Mouse (Mus musculus) inflammation-experienced regulatory T-cells, adult 6 months (primary cell): ENCODE measurements around the gene Ubp1. TPM values are rescaled to one million over a fixed set of nuclear protein-coding genes. Genes with fewer than 3 reads are reported as not detected.

Source experiments
- ATAC-seq: one replicate; pipeline ENCODE4 v1.8.0; 2017
- polyA plus RNA-seq, 3 experiments: library from polyadenylated mRNA; unstranded; fragments of 100-300 nt; shearing (Covaris generic); gene quantifications; one replicate each; pipeline ENCODE4 v1.2.1; 2017

Gene Ubp1
- polyA plus RNA-seq, 3 experiments from 2014 or later: 25.4 to 48.0 (median 40.3) TPM

DNA sequence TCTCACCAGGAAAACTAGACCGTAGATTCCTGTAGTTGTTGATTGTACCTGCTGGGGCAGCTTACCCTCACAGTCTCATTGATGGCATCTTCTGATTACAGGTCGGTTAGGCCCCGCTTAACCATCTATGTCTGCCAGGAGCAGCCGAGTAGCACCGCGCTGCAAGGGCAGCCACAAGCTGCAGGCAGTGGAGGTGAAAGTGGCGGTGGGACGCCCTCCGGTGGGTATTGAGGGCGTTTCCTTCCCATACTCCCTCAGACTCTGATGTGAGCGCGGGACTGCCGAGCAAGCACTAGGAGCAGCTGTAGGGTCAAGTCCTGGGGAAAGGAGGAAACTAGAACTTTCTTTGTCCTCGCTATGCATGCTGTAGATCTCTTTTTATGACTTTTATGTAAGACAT, 39.3 kb downstream of the Ubp1 start:
- no peak for ATAC-seq

DNA sequence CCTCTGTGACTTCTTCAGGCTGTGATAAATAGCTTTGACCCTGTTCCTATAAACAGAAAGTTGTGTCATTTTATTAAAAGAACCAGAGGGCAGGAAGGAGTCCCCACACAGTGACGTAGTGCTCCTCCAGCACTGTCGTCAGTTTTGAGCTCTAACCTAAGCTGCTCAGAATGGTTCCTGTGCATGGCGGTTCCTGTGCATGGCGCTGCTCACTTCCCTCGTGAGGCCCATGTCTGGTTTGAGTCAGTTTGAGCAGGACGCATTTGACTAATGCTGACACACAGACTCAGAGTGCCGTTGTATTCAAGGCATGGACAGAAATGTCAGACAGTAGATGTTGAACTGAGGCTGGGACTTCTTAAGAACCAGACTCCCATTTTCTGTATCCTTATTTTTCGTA, 40.9 kb downstream of the Ubp1 start:
- no peak for ATAC-seq

DNA sequence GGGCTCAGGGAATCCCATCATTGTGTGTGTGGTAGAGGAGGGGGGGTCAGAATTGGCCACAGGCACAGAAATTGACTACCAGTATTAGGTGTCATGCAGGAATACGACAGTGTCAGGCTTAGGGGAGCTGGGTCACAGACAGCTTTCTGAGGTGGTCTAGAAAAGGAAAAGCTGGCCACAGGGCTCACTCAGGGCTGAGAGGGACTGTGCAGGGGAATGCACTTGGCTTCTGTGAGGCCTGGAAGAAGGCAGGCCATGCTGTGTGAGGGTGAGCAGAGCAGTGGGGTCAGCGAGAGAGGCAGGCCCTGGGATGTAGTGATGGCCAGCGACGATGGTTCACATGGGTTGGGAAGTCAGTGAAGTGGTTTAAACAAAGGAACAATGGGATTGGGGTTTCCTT, 43.1 kb downstream of the Ubp1 start:
- no peak for ATAC-seq

DNA sequence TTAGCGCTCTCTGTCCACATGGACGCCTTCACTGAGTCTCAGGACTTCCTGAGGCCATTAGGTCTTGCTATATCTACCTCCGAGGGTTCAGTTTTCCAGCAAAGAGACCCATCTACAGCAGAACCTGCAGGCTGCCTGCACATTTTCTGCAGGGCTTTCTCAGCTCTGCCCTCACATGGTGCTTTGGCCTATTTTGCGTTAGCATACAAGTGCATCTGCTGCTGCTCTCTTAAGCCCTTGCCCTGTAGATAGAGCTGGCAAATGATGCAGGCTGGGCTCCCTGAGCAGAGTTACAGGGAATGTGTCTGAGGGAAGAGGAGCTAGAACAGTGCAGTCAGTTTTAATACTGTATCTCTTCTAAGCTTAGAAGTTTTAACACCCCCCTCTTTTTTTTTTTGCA, 44.2 kb downstream of the Ubp1 start:
- ATAC-seq: no peak

DNA sequence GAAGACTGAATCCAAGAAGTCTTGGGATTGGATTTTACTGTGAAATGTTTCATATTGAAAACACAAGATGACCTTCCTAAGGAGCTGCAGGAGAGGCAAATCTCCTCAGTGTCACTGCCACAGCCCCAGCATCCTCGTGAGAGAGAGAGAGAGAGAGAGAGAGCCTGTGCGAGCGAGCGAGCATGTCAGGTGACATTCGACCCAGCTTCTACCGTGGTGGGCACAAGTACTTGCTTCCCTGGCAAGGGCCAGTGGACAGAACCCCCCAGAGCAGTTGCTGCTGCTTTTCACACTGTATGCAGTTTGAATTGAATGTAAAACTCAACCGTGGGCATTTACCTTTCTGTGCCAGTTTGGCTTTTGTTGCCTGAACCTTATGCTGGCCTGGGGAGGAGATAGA, 44.7 kb downstream of the Ubp1 start:
- ATAC-seq: no peak

DNA sequence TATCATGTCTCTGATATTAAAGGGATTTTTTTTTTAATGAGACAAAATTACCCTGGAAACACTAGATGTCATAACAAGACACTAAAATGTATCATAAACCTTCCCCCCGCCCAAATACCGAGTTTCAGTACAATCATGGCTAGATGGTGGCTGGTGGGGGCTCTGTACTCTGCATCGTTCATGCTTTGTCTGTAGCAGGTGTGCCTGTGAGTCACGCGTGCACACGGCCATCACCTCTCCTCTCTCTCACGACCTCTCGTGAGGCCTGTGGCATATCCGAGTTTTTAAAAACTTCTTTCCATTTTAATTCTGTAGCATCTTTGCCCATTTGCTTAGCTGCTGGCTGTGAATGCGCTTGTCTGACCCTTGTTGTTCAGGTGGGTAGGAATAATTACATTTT, 45.5 kb downstream of the Ubp1 start:
- no peak for ATAC-seq

DNA sequence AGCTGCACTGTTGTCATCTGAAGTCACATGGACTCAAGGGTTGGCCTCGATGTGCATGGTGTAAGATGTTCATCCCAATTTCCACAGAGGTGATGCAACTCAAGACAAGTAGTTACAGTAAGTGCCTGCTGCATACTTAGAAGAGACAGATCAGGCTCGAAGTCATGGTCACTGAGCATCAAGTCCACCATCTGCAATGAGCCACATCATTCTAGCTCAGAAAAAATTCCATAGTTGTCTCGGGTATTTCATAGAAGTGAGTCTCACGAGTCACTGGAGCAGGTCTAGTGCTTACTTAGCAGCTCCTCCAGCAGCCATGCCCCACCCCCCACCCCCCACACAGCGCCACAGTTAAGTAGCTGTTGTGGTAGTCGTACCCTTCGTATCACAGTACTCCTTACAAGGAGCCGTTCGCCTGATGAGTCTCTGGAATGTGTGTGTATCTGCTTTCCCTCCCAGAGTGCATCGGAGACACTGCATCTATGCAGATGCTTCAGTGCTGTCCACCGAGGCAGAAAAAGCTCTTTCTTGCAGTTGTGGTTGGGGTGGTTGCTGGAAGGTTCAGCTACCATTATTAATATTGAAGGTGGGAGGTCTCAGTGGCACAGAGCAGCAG, 46.6 kb downstream of the Ubp1 start:
- no peak for ATAC-seq

DNA sequence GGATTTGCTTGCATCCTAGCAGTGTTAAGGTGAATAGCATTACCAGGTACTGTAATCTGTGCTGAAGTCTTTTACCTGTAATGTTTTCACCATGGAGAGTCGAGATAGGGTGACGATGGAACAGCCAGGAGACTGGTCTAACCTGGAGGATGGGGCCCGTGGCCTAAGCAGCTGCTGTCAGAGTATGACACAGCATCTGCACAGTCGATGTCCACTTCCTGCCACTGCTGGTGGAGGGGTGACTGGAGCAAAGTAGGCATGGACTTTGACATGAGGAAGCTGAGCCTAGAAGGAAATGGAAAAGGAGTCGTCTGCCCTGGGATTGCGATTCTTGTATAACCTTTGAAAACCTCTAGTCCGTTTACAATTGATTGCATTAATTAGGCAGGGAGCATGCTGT, 47.9 kb downstream of the Ubp1 start:
- no peak for ATAC-seq

DNA sequence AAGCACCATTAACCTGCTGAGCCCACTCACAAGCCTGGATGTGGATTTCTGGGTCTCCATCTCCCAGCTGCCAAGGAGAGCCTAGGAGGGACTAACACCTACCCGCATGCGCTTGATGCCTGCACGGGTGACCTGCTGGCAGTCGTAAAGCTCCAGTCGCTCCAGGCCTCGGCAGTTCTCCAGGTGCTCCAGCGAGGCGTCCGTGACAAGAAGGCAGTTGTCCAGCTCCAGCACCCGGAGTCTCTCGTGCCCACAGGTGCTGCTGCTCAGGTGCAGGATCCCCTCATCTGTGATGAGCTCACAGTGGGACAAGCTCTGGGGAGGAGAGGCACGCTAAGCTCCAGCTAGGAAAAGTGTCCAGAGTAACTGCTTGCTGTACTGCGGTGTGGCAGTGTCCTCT, 48.6 kb downstream of the Ubp1 start:
- ATAC-seq: no peak

DNA sequence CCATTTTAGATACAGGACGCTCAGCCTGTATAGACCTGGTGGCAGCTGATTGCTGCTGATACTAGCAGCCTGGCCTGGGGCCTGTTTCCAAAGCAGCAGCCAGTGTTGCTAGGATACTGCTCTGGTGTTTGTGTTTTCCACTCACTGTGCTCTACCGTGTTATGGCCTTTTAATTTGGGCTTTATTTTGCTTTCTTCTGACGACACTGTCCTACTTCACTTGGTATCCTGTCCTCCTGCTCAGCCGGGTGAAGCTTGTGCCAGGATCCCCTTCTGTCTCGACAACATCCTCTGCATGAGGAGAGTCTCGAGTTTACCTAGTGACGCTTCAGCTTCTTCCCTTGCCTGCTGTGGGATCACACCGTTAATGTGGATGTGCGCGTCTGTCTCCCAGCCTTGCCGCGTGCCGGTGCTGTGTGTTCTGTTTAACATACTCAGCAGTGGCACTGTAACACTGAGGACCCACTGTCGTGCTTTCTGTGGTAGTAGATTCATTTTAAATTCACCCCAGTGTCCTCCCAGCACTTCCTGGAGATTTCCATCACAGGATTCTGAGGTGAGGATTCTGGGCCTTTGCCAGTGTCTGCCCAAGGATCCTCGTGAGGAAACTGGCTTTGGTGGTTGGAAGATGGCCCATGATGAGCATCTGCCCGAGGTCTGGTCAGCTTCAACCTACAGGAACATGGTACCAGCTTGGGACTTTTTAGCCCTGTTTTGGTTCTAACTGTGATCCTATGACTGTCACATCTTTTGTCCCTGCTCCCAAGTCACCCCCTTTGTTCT, 50.6 kb downstream of the Ubp1 start:
- ATAC-seq: no peak

DNA sequence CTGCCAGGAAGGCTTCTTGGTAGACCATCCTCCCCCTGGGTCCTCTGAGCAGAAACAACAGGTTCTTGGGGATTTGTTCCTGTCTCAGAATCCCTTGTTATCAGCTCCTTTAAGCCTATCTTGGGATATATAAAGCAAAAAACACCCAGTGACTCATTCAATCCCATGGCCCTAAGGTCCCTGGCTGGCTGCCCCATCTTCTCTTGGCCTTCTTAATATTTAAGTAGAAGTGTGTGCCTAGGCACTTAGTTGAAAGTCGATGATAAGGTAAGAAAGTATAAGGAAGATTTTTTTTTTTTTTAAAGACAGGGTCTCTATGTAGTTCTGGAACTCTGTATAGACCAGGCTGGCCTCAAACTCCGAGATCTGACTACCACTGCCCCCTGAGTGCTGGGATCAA, 51.7 kb downstream of the Ubp1 start:
- no peak for ATAC-seq

DNA sequence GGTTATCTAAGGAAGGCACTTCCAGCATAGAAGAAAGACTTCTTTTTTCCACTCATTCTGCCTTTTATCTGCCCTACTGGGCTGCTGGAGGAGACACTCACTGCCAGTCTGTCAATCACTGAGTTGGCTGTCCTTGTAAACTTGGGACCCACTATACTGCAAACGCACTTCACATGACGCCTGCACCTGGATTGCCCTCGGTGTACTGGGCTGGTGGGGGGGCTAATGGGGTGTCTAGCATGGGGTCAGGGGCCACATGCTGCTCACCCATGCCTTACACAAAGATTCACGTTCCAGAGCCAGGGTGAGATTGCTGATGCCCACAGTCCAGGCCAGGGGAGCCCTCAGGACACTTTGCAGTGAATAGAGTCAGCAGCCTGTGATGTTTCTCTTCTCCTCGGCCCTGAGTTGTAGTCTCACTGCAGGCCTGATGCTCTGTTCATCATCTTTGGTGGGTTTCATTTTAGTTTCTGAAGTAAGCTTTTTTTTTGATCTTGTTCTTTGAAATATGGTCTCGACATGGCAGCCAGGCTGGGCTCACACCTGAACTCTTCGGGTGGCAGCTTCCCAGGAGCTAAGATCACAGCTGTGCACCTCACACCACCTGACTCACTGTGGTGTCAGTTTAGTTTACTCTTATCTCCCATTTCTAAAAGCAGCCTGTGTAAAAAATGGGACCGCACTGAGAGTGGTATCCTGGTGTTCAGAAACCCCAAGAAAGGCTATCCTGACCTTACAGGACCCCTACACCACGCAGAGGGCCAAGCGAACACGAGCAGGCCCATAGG, 52.3 kb downstream of the Ubp1 start:
- ATAC-seq: no peak

DNA sequence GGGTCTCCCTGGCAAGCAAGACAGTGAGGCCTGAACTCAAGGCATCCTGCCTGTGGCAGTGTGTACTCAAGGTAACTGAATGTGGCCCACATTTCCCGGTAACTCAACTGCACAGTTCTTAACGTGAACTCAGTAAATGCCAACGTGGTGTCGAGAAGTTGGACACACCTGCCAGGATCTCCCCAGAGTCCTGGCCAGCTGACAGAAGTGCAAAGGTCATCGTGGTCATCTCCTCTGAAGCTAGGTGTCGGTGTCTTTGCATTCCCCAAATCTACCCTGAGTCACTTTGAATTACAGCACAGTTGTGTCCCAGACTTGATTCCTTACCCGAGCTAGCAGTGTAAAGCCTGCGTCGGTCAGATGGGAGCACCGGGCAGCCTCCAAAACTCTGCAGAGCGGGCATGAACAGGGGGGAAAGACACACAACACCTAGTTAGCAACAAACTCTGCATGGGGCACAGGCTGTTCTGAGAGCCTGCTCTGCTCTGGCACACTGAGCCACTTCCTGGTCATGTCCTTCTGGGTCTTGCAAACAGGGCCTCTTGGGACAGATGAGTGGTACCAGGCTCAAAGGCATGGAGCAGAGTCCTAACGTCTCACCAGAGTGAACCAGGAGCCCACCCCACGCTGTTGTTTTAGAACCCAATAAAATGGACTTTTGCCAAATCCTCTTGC, 54.3 kb downstream of the Ubp1 start:
- no peak for ATAC-seq

DNA sequence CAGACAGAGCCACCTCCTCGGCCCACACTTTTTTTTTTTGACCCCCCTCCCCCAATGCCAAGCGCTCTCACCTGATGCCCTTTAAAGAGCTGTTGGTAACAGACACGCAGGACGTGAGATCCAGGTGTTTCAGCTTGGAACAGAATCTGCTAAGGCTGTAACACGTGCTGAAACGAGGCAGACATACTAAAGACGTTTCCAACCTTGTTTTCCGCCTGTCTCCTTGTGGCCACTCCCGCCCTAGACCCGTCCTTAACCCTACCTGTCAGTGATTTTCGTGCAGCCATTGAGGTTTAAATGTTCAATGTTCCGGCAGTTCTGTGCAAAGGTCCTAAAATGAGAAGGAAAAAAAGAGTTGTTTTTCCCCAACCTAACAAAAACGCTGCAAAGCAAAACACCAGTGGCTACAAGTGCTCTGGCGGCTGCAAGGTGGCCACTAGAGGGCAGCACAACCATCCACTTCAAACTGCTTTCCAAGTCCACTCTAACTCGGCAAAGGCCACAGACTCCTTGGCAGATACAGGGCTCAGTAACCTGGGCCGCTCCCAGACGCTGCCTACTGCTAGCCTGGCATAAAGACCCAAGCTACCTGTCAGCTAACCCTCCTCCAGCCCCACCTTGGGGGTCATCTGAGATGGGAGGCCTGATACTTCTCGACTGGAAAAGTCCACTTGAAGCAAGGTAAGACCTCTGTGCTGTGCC, 60.0 kb downstream of the Ubp1 start:
- peak; percentile 60 for ATAC-seq

DNA sequence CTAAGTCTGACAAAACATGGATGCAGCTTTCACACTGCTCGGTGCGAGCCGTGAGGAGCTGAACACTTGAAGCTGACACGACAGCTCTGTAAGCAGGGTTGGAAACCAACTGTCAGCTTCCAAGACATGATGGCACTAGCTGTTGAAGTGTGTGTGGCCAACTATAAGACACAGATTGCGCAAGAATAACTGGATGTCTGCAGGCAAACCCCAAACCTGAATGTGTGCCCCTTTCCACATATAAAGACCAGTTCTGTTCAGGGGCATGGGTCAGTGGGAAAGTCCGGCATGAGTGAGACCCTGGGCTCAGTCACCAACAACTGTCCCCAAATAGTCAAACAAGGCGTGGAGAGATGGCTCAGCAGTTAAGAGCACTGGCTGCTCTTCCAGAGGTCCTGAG, 62.1 kb downstream of the Ubp1 start:
- no peak for ATAC-seq

DNA sequence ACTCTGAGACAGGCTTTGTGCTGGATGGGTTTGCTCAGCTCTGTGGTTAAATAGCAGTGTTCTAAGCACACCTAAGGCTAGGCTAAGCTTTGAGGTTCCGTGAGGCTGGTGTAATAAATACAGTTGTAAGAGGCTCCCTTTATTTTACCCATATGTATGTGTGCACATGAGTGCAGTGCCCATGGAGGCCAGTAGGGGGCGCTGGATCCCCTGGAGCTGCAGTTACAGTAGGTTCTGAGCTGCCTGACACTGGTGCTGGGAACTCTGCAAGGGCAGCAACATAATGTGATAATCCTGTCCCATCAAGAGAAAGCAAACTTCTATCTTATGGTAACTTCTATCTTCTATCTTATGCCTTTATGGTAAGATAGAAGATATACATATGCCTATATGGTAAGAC, 67.6 kb downstream of the Ubp1 start:
- ATAC-seq: no peak

DNA sequence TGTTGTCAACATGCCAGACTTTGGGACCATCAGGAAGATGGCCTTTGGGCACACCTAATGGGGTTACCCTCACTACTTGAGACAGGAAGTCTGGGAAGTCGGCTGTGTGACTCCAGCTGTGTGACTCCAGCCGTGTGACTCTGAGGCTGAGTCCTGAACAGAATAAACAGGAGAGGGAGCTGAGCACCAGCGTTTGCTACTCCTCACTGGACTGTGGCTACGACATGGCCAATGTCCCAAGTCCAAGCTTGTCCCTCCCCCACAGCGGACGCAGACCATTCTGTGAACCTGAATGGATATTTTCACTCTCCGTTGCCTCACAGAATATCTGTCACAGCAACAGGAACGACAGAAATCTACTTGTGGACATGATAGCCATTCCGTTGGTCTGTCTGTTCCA, 76.1 kb downstream of the Ubp1 start:
- ATAC-seq: no peak

DNA sequence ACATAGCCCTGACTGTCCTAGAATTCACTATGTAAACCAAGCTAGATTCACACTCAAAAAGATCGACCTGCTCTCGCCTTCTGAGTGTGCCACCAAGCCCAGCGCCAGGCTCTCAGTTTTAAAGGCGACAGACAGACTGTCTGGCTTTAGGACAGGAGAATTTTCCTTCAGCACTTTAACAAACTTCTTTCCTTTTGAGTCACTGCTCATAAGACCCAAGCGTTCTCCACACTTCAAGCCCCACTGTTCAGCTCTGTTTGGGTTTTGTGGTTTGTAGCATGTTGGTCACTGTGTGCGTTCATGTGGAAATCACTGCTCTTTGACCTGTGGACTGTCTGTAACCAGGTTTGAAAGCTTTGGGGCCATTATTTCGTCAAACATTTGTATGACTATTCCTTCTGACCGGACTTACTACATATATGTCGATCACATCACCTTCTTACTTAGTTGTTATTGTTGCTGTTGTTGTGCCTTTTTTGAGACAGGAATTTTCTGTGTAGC, 77.2 kb downstream of the Ubp1 start:
- ATAC-seq: no peak

DNA sequence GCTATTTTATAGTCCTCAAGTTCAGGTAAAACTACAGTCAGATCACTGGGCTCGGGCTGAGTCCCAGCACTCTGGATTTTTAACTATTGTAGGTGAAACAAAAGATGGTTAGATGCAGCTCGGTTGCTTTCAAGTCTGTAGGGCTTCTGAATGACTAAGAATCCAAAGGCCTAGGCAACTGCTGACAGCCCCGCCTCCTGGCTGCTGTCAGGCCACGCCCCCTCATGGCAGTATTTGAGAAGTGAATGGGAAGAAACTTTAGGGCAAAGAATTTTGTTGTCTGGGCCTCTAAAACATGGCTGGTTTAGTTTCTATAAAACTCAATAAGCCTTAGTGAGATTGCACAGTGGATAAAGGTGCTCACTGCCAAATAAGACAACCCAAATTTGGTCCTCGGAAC, 78.8 kb downstream of the Ubp1 start:
- ATAC-seq: no peak

DNA sequence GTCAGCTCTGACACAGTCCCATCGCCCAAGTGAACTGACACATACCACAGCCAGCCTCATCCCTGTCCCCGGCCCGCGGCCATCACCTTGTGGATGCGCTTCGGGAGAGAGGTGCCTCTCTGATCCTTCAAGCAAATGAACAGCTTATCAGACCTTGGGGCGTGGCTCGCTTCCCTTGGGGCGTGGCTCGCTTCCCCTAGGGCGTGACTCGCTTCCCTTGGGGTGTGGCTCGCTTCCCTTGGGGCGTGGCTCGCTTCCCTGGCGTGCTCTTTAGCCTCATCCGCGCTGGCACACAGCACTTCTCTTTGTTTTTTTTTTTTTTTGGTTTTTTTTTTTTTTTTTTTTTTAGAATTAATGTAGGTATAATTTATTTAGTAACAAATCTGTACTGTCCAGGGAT, 80.5 kb downstream of the Ubp1 start:
- no peak for ATAC-seq

DNA sequence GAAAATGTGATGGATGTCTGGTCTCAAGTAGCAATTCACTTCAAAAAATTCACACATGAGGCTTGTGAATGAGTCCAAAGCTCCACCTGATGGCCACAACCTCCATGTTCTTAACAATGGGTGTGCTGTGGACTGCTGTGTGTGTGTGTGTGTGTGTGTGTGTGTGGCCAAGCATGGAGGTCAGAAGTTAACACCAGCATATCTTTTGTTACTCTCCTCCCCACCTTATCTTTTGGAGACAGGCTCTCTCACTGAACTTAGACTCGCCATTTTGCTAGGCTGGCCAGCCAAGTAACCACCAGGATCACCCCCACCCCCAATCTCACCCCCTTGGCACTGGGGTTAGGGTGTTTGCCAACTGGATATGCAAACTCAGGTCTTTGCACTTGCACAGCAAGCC, 83.3 kb downstream of the Ubp1 start:
- no peak for ATAC-seq

DNA sequence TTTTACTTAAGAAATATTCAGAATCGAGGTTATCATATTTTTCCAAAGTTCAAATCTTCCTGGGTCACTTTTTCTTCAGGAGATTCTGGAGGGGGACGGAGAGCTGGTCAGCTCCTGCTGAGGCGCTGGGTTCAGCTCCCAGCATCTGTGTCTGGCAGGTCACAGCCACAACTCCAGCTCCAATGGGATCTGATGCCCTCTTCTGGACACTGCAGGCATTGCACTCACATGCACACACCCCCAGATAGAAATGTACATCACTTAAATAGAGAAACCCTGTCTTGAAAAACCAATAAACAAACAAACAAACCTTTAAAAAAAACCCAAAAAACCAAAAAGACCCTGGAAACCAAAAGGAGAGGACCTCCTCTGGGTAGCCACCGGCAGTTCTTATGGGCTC, 85.0 kb downstream of the Ubp1 start:
- ATAC-seq: no peak

DNA sequence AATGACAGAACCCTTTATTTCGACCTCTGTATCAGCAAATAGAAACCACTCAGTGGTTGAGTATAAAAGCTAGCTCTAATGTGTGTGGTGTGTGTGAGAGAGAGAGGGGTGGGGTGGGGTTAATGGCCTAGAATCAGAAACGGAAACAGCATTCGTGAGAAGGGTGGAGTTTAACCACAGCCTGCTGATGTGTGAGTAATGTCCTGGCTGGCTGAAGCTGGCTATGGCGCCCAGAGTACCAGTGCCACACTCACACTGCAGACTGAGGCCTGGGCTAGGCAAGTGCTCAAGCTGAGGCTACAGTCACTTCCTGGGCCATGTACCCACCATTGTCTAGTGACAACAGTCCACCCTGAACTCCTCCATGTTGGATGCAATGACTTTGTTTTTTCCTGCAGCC, 85.7 kb downstream of the Ubp1 start:
- ATAC-seq: no peak
